Mouse (Mus musculus) ES-CJ7 (cell line): ENCODE measurements around the gene Mrpl33.
A peak's percentile ranks its signal among the peaks of the same experiment; 100 is the strongest.

Source experiments
- DNase-seq: peaks from one replicate; pipeline ENCODE4 v3.0.0; 2011; ENCODE audit warnings: low read depth, low spot score

The Mrpl33 gene

GRCm38 (mm10) chr5:31697644-31698296 is 101.0 kb downstream of the Mrpl33 start, which contains the start of gene Babam2:
TSS of gene Babam2 (plus strand) at chr5:31697684.
- DNase-seq, result peak; percentile 83

GRCm38 (mm10) chr5:31698297-31698726 is 101.6 kb downstream of the Mrpl33 start:
- DNase-seq, result peak; percentile 81

GRCm38 (mm10) chr5:31698931-31699330 is 102.2 kb downstream of the Mrpl33 start:
- DNase-seq, result no peak

GRCm38 (mm10) chr5:31699397-31699796 is 102.7 kb downstream of the Mrpl33 start:
- DNase-seq, result no peak

- DNase-seq, result no peak
Observed at GRCm38 (mm10) chr5:31704971-31705370, 108.2 kb downstream of the Mrpl33 start.

GRCm38 (mm10) chr5:31706826-31707225 is 110.1 kb downstream of the Mrpl33 start:
- DNase-seq, result no peak

- peak; percentile 38 for DNase-seq
Observed at GRCm38 (mm10) chr5:31709389-31709788, 112.7 kb downstream of the Mrpl33 start.

GRCm38 (mm10) chr5:31713280-31713711 is 116.6 kb downstream of the Mrpl33 start:
- no peak for DNase-seq

- DNase-seq, result no peak
Observed at GRCm38 (mm10) chr5:31713841-31714264, 117.1 kb downstream of the Mrpl33 start.
